Mouse (Mus musculus) liver, embryonic 14.5 days (tissue): Measurements from ENCODE around the gene Phospho2.

Experiments used
- CTCF ChIP-seq: IDR thresholded peaks from 2 replicates; pipeline ENCODE4 v1.5.1; 2016; ENCODE audit warnings: antibody characterized with exemption, low read depth, control low read depth
- EP300 ChIP-seq: IDR thresholded peaks from 2 replicates; pipeline ENCODE4 v1.6.1; 2016; ENCODE audit warnings: antibody characterized with exemption, low read depth

GRCm38 (mm10) chr2:69837244-69837967, 48.0 kb downstream of the Phospho2 start:
- TF ChIP-seq EP300, result no peak
- no peak for TF ChIP-seq CTCF
